Mouse (Mus musculus) small intestine, adult 2 months (tissue): ENCODE data around the gene Snrpa1. TPM values are rescaled to one million over a fixed set of nuclear protein-coding genes. Genes with fewer than 3 reads are reported as not detected.

Source experiments
- H3K27ac ChIP-seq: fragments of 200-500 bp; 2 replicates; pipeline ENCODE4 v1.5.1; 2012; ENCODE audit warnings: low read depth, low read length, control low read depth, inconsistent platforms; ENCODE audit not compliant: insufficient read depth
- H3K27me3 ChIP-seq: fragments of 200-500 bp; 2 replicates; pipeline ENCODE4 v1.6.1; 2012; ENCODE audit warnings: mild to moderate bottlenecking, moderate library complexity, low read length, inconsistent platforms; ENCODE audit not compliant: control insufficient read depth, insufficient read depth
- H3K36me3 ChIP-seq: fragments of 200-500 bp; 2 replicates; pipeline ENCODE4 v1.6.1; 2012; ENCODE audit warnings: mild to moderate bottlenecking, low read length, control low read depth, inconsistent platforms; ENCODE audit not compliant: control insufficient read depth, insufficient read depth
- H3K4me1 ChIP-seq: fragments of 200-500 bp; 2 replicates; pipeline ENCODE4 v1.6.1; 2012; ENCODE audit warnings: low read length, inconsistent platforms, mixed read lengths; ENCODE audit not compliant: control insufficient read depth, insufficient read depth, insufficient read length
- H3K4me3 ChIP-seq: fragments of 200-500 bp; 2 replicates; pipeline ENCODE4 v1.5.1; 2012; ENCODE audit warnings: low read depth, mild to moderate bottlenecking, control low read depth, inconsistent platforms, low read length, moderate library complexity
- CTCF ChIP-seq: fragments of 200-500 bp; IDR thresholded peaks from 2 replicates; pipeline ENCODE4 v1.5.1; 2012; ENCODE audit warnings: low read depth, mild to moderate bottlenecking, control low read depth, inconsistent platforms, low read length, moderate library complexity, mixed read lengths; ENCODE audit not compliant: insufficient replicate concordance, insufficient read length; ENCODE audit errors: extremely low read depth
- POLR2A ChIP-seq: fragments of 200-500 bp; IDR thresholded peaks from 2 replicates; pipeline ENCODE4 v1.6.1; 2012; ENCODE audit warnings: low read depth, mild to moderate bottlenecking, control low read depth, inconsistent platforms, low read length, moderate library complexity
- WGBS: fragments of 180-500 bp; shearing (Covaris S2); methylation state at CpG from one replicate; pipeline ENCODE4 v1.1.7; 2018; 5-methylcytosine and 5-hydroxymethylcytosine counted together
- polyA plus RNA-seq: library from polyadenylated mRNA; depleted of rRNA; stranded (reverse); fragments of >200 nt; gene quantifications from 2 replicates; pipeline ENCODE4 v1.2.3, GENCODE M21; 2012; rRNA removed

Snrpa1 gene
- polyA plus RNA-seq = 2.2 and 4.7 TPM in 2 replicates

DNA sequence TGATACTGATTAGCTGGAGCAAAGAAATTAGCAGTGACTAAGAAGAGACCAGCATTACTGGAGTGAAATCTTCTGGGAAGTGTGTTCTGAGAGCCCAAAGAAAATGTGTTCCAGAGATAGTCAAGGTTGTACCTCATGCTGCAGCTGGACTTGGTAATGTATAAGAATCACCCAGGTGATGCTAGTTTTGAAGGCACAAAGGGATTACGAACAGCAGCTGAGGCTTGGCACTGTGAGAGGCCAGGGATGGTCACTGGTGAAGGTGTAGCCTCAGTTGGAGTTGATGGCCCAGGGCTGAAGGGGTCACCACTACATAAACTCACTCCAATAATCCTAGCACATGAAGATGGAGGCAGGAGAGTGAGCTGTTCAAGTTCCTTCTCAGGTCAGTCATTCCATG, at the start of gene Snrpa1:
TSS of gene Snrpa1 (plus strand) at position 301 of the 400 bp plus-strand sequence.
- Histone ChIP-seq H3K27ac (no peak within 1 kb of the TSS), H3K36me3 (peaks cover 3% of the 10 kb centered on the region), H3K27me3 (no peaks in the 10 kb centered on the region), H3K4me1 (no peaks in the 10 kb centered on the region; the same call in 1 of the 2 replicates), H3K4me3 (peak within 1 kb of the TSS; percentile 78)
- 91% methylated on average over 1 of the region's 1 CpGs for whole genome bisulfite sequencing
- TF ChIP-seq POLR2A (no peak), CTCF (no peak)

GRCm38 (mm10) chr7:66010518-66010917, 48.3 kb upstream of the Snrpa1 start:
- TF ChIP-seq CTCF (no peak), POLR2A (no peak)
- no peak overlapping the region for H3K4me3 ChIP-seq
- no peak overlapping the region for H3K27ac ChIP-seq
- no peaks in the 10 kb centered on the region for H3K36me3 ChIP-seq
- peaks cover 7% of the 10 kb centered on the region; the same call in 1 of the 2 replicates for H3K4me1 ChIP-seq
- 70% methylated on average over 6 of the region's 6 CpGs for WGBS
- H3K27me3 ChIP-seq = no peaks in the 10 kb centered on the region

DNA sequence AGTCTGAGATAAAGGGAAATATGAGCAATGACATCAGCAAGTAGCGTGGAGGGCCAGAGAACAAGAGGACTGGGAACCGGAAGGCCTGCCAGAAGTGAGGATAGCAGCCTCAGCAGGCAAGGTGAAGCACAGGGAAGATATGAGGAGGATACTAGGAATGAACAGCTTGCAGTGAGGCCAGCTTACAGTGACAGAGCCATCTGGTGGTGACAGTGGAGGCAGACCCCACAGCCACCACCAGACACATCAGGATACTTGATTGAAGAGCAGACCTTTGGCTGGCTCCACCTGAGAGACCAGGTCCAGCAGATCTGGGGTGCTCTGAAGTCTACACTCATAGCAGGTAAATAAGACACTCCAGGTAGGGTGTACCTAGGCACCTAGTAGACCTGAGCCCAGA, 31.1 kb upstream of the Snrpa1 start:
- H3K36me3 ChIP-seq = no peaks in the 10 kb centered on the region
- TF ChIP-seq POLR2A = no peak
- peak; percentile 35; the same call in 1 of the 2 replicates for TF ChIP-seq CTCF
- no peak overlapping the region for H3K27ac ChIP-seq
- no peak overlapping the region for H3K4me3 ChIP-seq
- WGBS = 70% methylated on average over 2 of the region's 2 CpGs
- no peaks in the 10 kb centered on the region for H3K27me3 ChIP-seq
- H3K4me1 ChIP-seq = no peaks in the 10 kb centered on the region

DNA sequence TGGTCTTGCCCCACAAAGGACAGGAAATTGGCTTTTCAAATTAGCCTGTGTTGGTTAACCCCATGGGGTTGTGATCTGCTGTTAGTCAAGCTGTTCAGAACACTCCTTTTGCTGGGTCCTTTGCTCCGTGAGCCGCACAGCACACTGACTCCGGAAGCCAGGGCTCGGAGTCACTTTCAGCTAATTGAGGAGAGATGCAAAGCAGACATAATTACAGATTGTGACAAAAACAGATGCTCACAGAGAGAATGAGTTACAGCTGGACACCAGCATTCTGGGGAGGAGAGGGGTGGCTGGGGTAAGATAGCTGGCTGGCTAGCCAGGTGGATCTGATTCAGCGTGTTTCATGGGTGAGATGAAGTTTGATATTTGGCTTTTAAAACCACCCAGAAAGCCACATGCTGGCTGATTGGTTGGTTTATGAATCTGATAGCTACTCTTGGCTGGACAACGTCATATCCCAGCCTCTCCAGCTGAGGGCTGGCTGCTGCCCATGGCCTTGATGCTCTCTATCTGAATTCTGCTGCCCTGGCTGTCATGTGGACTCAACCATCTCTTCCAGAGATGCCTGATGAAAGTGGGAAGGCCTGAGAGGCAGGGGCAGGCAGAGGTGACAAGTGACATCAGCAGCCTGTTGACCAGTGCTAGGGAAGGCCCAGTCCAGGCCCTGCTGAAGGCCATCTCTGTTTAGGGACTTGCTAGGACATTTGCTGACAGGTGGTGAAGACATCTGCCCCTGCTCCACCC, 29.9 kb upstream of the Snrpa1 start:
- 83% methylated on average over 6 of the region's 6 CpGs for WGBS
- Histone ChIP-seq H3K36me3 (no peaks in the 10 kb centered on the region), H3K27ac (no peak overlapping the region), H3K27me3 (no peaks in the 10 kb centered on the region), H3K4me3 (no peak overlapping the region), H3K4me1 (no peaks in the 10 kb centered on the region)
- TF ChIP-seq CTCF (no peak), POLR2A (no peak)

DNA sequence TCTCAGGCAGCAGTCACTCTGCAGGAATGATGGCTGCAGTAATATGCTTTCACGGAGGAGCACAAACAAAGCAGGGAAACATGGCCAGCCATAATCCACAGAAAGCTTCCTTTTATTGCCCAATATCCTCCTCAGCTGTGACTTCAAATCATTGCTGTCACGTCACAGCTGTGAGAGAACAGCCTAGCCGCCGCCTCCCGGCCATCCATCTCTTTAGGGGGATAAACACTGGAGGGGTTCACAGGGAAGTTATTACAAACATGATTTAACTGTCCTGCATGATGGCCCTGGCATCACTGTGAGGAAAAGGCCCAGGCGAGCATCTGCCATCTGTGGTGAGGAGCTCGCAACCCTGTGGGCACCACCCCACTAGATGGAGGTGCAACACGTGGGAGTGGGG, 22.0 kb upstream of the Snrpa1 start:
- Histone ChIP-seq H3K4me3 (no peak overlapping the region), H3K4me1 (no peaks in the 10 kb centered on the region), H3K27ac (no peak overlapping the region), H3K27me3 (no peaks in the 10 kb centered on the region), H3K36me3 (no peaks in the 10 kb centered on the region)
- TF ChIP-seq CTCF = no peak
- no peak for TF ChIP-seq POLR2A
- 61% methylated on average over 8 of the region's 8 CpGs for WGBS

DNA sequence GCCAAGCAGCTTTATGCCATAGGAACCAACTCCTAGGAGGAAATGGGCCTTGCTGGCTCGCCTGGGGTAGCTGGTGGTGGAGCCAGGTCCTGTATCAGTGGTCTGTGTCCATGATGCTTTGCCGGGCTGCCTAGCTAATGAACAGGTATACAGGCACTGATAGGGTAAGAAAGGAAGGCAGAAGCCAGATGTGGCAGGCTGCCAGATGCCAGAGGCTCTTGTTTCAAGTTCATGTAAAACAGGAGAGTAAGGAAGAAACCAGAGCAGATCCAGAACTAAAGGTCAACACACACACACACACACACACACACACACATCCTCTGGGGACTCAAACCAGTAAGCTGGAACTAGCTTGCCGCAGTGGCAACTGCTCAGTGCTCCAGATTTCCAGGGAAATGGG, 20.5 kb upstream of the Snrpa1 start:
- Histone ChIP-seq H3K36me3 (no peaks in the 10 kb centered on the region), H3K27me3 (no peaks in the 10 kb centered on the region), H3K27ac (no peak overlapping the region), H3K4me3 (no peak overlapping the region), H3K4me1 (no peaks in the 10 kb centered on the region)
- 73% methylated on average over 3 of the region's 3 CpGs for WGBS
- no peak for TF ChIP-seq CTCF
- no peak for TF ChIP-seq POLR2A

GRCm38 (mm10) chr7:66038730-66039129, 20.1 kb upstream of the Snrpa1 start:
- no peaks in the 10 kb centered on the region for H3K27me3 ChIP-seq
- no peak overlapping the region for H3K27ac ChIP-seq
- no peaks in the 10 kb centered on the region for H3K36me3 ChIP-seq
- H3K4me1 ChIP-seq = no peaks in the 10 kb centered on the region
- 74% methylated on average over 11 of the region's 11 CpGs for WGBS
- H3K4me3 ChIP-seq = no peak overlapping the region
- TF ChIP-seq CTCF (no peak), POLR2A (no peak)
